Mouse (Mus musculus) heart, embryonic 15.5 days (tissue): Measurements from ENCODE around the gene Csmd2. TPM values are rescaled to one million over a fixed set of nuclear protein-coding genes. Genes with fewer than 3 reads are reported as not detected.

ENCODE experiments used
- ATAC-seq: fragments of 200-750 bp; cut with Nextera tagmentation; replicated peaks from 2 replicates; pipeline ENCODE4 v1.8.0; 2017; ENCODE audit warnings: low read depth, moderate TSS enrichment; ENCODE audit not compliant: insufficient number of reproducible peaks, insufficient read depth, low FRiP score
- H3K27ac ChIP-seq: fragments of 300-500 bp; sonication (generic); 2 replicates; pipeline ENCODE4 v1.5.1; 2015; ENCODE audit warnings: mild to moderate bottlenecking, inconsistent platforms
- H3K27me3 ChIP-seq: fragments of 300-500 bp; sonication (generic); 2 replicates; pipeline ENCODE4 v1.6.1; 2015; ENCODE audit warnings: inconsistent platforms
- H3K36me3 ChIP-seq: fragments of 300-500 bp; sonication (generic); 2 replicates; pipeline ENCODE4 v1.6.1; 2015; ENCODE audit warnings: mild to moderate bottlenecking, inconsistent platforms
- H3K4me1 ChIP-seq: fragments of 300-500 bp; sonication (generic); replicated peaks from 2 replicates; pipeline ENCODE4 v1.6.1; 2015; ENCODE audit warnings: inconsistent platforms
- H3K4me2 ChIP-seq: fragments of 300-500 bp; sonication (generic); 2 replicates; pipeline ENCODE4 v1.6.1; 2015; ENCODE audit warnings: inconsistent platforms, mild to moderate bottlenecking, moderate library complexity
- H3K4me3 ChIP-seq: fragments of 300-500 bp; sonication (generic); 2 replicates; pipeline ENCODE4 v1.5.1; 2015; ENCODE audit warnings: mild to moderate bottlenecking, inconsistent platforms
- H3K9ac ChIP-seq: fragments of 300-500 bp; sonication (generic); 2 replicates; pipeline ENCODE4 v1.6.1; 2015; ENCODE audit warnings: mild to moderate bottlenecking, inconsistent platforms
- H3K9me3 ChIP-seq: fragments of 300-500 bp; sonication (generic); replicated peaks from 2 replicates; pipeline ENCODE4 v1.6.1; 2016; ENCODE audit warnings: inconsistent platforms
- WGBS: fragments of 180-500 bp; shearing (Covaris S2); methylation state at CpG from one replicate; pipeline ENCODE4 v1.1.7; 2015; ENCODE audit warnings: mixed read lengths; 5-methylcytosine and 5-hydroxymethylcytosine counted together
- polyA plus RNA-seq: library from polyadenylated mRNA; unstranded; fragments of >200 nt; fragmentation: Nextera tagmentation; extraction: Ambion mirVana; gene quantifications from 2 replicates; pipeline ENCODE4 v1.2.1, GENCODE M21; 2015

The Csmd2 gene
- polyA plus RNA-seq, 1 experiment from 2014 or later = 0.06 TPM

DNA sequence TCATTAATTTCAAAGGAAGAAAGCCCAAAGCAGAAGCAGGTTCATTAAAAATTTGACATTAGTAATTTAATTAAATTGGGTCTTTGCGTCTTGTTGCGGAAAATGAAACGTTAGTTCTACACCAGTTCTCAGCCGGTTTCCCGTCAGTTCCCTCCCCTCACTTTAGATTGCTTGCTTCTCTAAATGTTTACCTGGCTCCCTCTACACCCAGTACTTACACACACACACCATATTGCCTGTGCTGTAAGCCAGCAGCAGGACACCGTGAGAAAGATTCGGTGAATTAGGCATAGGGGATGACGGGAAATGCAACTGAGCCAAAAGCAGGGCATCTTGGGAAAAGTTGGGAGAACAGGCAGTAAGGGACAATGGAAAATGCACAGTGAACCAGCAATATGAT is 206.8 kb downstream of the Csmd2 start:
- H3K9ac ChIP-seq = no peak overlapping the region
- H3K27ac ChIP-seq = no peak overlapping the region
- no peak overlapping the region for H3K4me3 ChIP-seq
- H3K4me2 ChIP-seq = no peak overlapping the region
- no peaks in the 10 kb centered on the region for H3K9me3 ChIP-seq
- no peak for ATAC-seq
- WGBS = 87% methylated on average over 8 of the region's 8 CpGs
- H3K36me3 ChIP-seq = no peaks in the 10 kb centered on the region
- no peaks in the 10 kb centered on the region for H3K27me3 ChIP-seq
- no peaks in the 10 kb centered on the region for H3K4me1 ChIP-seq

DNA sequence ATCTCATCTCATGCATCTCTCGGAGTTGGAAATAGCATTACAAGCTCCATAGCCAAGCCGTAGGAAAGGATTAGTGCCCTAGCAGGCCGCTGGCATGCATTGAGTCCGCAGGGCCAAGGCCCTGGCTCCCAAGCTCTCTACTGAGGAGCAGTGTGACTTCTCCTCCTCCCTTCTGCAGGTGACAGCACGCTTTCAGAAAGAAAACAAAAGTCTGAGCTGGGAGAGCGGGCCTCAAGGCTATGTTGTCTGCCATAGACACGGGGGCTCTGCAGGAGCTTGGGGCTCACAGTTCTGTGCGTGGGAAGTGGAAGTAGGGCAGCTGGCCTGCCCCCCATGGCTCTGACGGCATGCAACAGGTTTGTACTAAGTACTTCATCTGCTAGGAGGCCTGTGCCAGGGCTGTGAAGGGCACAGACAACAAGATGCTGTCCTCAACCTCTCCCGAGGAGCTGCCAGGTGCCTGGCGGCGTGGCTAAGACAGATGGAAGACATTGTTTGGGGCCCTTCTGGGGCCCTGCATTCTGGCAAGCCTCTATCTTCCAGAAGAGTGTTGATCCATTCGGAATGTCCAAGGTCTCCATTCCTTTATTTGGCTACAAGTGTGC is 230.4 kb downstream of the Csmd2 start:
- Histone ChIP-seq H3K27ac (no peak overlapping the region), H3K36me3 (no peaks in the 10 kb centered on the region), H3K9ac (no peak overlapping the region), H3K9me3 (no peaks in the 10 kb centered on the region), H3K4me3 (no peak overlapping the region), H3K4me1 (peaks cover 6% of the 10 kb centered on the region; the same call in 1 of the 2 replicates), H3K27me3 (no peaks in the 10 kb centered on the region), H3K4me2 (no peak overlapping the region)
- whole genome bisulfite sequencing = 53% methylated on average over 13 of the region's 13 CpGs
- no peak for ATAC-seq

GRCm38 (mm10) chr4:128224453-128224852 is 236.8 kb downstream of the Csmd2 start:
- whole genome bisulfite sequencing = 68% methylated on average over 6 of the region's 6 CpGs
- Histone ChIP-seq H3K9me3 (no peaks in the 10 kb centered on the region), H3K4me3 (no peak overlapping the region), H3K9ac (no peak overlapping the region), H3K36me3 (no peaks in the 10 kb centered on the region), H3K27ac (no peak overlapping the region), H3K4me1 (no peaks in the 10 kb centered on the region), H3K4me2 (no peak overlapping the region), H3K27me3 (no peaks in the 10 kb centered on the region)
- no peak for ATAC-seq

- Histone ChIP-seq H3K36me3 (no peaks in the 10 kb centered on the region), H3K4me1 (no peaks in the 10 kb centered on the region), H3K9ac (no peak overlapping the region), H3K4me2 (no peak overlapping the region), H3K27me3 (no peaks in the 10 kb centered on the region), H3K27ac (no peak overlapping the region), H3K9me3 (no peaks in the 10 kb centered on the region), H3K4me3 (no peak overlapping the region)
- ATAC-seq = no peak
- 36% methylated on average over 13 of the region's 13 CpGs for WGBS
These were observed 240.0 kb downstream of the Csmd2 start for GRCm38 (mm10) chr4:128227377-128228316.

DNA sequence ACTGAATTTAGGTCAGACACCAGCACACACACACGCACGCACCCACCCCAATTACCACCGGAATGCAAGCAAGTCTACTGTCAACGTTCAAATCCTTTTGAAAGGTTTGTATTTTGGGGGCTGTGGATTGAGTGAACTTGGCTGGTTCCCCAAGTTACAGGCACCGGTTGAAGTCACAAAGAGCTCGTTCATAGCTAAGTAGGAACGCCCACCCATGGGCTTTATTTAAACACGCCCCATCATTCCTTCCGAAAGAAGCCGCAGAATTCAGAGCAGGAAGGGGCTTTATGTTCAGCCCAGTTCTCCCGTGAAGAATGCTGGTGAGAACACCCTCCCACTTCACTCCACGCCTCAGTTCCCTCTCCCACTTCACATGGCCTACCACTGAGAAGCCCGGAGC is 245.8 kb downstream of the Csmd2 start:
- Histone ChIP-seq H3K27ac (no peak overlapping the region), H3K4me3 (no peak overlapping the region), H3K27me3 (no peaks in the 10 kb centered on the region), H3K36me3 (no peaks in the 10 kb centered on the region), H3K9ac (no peak overlapping the region), H3K4me2 (no peak overlapping the region), H3K9me3 (no peaks in the 10 kb centered on the region), H3K4me1 (no peaks in the 10 kb centered on the region)
- 79% methylated on average over 13 of the region's 13 CpGs for WGBS
- no peak for ATAC-seq

DNA sequence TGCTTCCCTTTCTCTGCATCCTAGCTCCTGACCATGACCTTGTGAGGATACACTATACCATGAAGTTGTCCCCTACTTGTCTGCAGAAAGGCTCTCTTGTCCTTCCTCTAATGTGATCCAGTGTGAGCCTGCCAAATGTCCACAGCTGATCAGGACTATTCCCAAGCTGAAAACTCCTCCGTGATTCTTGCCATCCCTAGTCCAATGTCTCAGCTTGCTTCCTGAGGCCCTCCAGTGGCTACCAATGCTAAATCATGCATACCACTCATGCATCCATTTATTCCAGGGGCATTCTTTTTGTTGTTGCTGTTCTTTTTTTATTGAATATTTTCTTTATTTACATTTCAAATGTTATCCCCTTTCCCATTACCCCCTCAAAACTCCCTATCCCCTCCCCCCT is 251.5 kb downstream of the Csmd2 start:
- no peaks in the 10 kb centered on the region for H3K36me3 ChIP-seq
- no peak overlapping the region for H3K27ac ChIP-seq
- no peak overlapping the region for H3K4me3 ChIP-seq
- no peaks in the 10 kb centered on the region for H3K27me3 ChIP-seq
- WGBS = 52% methylated on average over 1 of the region's 1 CpGs
- no peaks in the 10 kb centered on the region for H3K9me3 ChIP-seq
- no peaks in the 10 kb centered on the region for H3K4me1 ChIP-seq
- H3K9ac ChIP-seq = no peak overlapping the region
- ATAC-seq = no peak
- H3K4me2 ChIP-seq = no peak overlapping the region

GRCm38 (mm10) chr4:128241075-128241853 is 253.6 kb downstream of the Csmd2 start:
- Histone ChIP-seq H3K4me2 (no peak overlapping the region), H3K9me3 (no peaks in the 10 kb centered on the region), H3K27ac (no peak overlapping the region), H3K27me3 (no peaks in the 10 kb centered on the region), H3K4me3 (no peak overlapping the region), H3K4me1 (no peaks in the 10 kb centered on the region), H3K9ac (no peak overlapping the region), H3K36me3 (no peaks in the 10 kb centered on the region)
- ATAC-seq = no peak
- 53% methylated on average over 19 of the region's 19 CpGs for WGBS

- no peaks in the 10 kb centered on the region for H3K9me3 ChIP-seq
- H3K36me3 ChIP-seq = no peaks in the 10 kb centered on the region
- no peaks in the 10 kb centered on the region for H3K4me1 ChIP-seq
- H3K4me3 ChIP-seq = no peak overlapping the region
- WGBS = 59% methylated on average over 2 of the region's 2 CpGs
- no peak overlapping the region for H3K27ac ChIP-seq
- no peaks in the 10 kb centered on the region for H3K27me3 ChIP-seq
- no peak for ATAC-seq
- no peak overlapping the region for H3K9ac ChIP-seq
- H3K4me2 ChIP-seq = no peak overlapping the region
These were observed 254.2 kb downstream of the Csmd2 start for GRCm38 (mm10) chr4:128241854-128242356.

DNA sequence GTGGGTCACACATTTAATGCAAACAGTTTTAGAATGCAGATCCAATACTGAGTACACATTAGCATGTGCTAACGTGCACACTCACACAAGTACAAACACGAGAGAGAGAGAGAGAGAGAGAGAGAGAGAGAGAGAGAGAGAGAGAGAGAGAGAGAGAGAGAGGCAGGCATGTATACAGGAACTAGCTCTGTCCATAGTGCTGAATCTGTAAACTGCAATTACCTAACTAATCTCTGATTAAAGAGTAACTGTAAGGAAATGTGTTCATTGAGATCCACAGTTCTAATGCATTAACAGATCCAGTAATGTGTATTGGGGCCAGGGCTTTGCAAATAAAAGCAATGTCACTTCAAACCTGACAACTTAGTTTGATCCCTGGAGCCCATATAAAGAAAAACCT is 257.5 kb downstream of the Csmd2 start:
- no peak overlapping the region for H3K27ac ChIP-seq
- H3K9ac ChIP-seq = no peak overlapping the region
- no peaks in the 10 kb centered on the region for H3K36me3 ChIP-seq
- WGBS = 30% methylated on average over 2 of the region's 2 CpGs
- H3K4me3 ChIP-seq = no peak overlapping the region
- no peaks in the 10 kb centered on the region for H3K4me1 ChIP-seq
- no peak overlapping the region for H3K4me2 ChIP-seq
- no peaks in the 10 kb centered on the region for H3K27me3 ChIP-seq
- H3K9me3 ChIP-seq = no peaks in the 10 kb centered on the region
- ATAC-seq = no peak

DNA sequence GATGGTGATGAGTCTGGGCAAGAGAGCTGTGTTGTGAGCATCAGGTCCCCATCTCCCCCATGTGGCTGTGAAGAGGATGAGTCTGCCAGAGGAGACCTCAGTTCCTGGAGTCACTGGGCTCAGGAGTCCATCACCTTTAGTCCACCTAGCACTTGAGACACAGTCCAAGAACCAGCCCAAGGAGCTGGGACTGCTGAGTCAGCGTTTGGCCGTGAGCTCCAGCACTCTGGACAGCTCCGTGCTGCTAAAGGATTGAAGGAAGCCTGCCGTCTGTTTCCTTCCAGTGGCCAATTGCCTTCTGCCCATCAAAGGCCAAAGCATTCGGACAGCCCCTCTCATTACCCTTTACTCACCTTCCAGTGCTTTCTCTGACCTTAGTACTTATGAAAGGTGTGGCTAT is 261.0 kb downstream of the Csmd2 start:
- Histone ChIP-seq H3K4me2 (no peak overlapping the region), H3K36me3 (no peaks in the 10 kb centered on the region), H3K9me3 (no peaks in the 10 kb centered on the region), H3K27me3 (no peaks in the 10 kb centered on the region), H3K9ac (no peak overlapping the region), H3K4me3 (no peak overlapping the region), H3K4me1 (no peaks in the 10 kb centered on the region), H3K27ac (no peak overlapping the region)
- 16% methylated on average over 5 of the region's 5 CpGs for WGBS
- ATAC-seq = no peak

DNA sequence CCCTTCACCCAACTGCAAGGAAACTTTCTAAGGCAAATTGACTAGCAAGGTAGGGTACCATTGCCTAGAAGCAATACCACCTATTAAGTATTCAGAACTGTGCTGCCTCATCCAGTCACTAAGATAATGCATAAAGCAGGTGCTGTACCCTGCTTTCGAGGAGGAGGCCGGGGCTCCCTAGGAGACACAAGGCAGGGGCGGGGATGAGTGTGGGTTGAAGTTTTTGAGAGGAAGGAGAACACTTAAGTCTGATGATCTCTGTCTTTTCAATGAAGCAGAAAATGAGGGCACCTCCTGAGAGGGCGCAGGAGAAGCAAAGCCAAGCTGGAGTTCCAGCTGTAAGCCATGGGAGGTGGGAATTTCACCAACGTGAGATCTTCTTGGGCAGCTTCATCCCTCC is 271.6 kb downstream of the Csmd2 start:
- H3K27me3 ChIP-seq = no peaks in the 10 kb centered on the region
- 69% methylated on average over 5 of the region's 5 CpGs for WGBS
- H3K4me2 ChIP-seq = no peak overlapping the region
- no peaks in the 10 kb centered on the region for H3K9me3 ChIP-seq
- ATAC-seq = no peak
- no peak overlapping the region for H3K4me3 ChIP-seq
- H3K36me3 ChIP-seq = no peaks in the 10 kb centered on the region
- H3K9ac ChIP-seq = no peak overlapping the region
- no peak overlapping the region for H3K27ac ChIP-seq
- H3K4me1 ChIP-seq = no peaks in the 10 kb centered on the region
